Mouse (Mus musculus) lung, embryonic 16.5 days (tissue): Measurements from ENCODE around the gene Parvb. TPM values are rescaled to one million over a fixed set of nuclear protein-coding genes. Genes with fewer than 3 reads are reported as not detected.
A peak's percentile ranks its signal among the peaks of the same experiment; 100 is the strongest.

Source experiments
- ATAC-seq: fragments of 200-750 bp; cut with Nextera tagmentation; 2 replicates; pipeline ENCODE4 v1.8.0; 2017; ENCODE audit warnings: low read depth, mild to moderate bottlenecking, moderate library complexity
- H3K27ac ChIP-seq: fragments of 300-500 bp; sonication (generic); 2 replicates; pipeline ENCODE4 v1.5.1; 2014; ENCODE audit warnings: mild to moderate bottlenecking, control low read depth, low read length
- H3K27me3 ChIP-seq: fragments of 300-500 bp; sonication (generic); 2 replicates; pipeline ENCODE4 v1.6.1; 2014; ENCODE audit warnings: low read depth, low read length, mixed read lengths; ENCODE audit not compliant: control insufficient read depth, insufficient read depth
- H3K36me3 ChIP-seq: fragments of 300-500 bp; sonication (generic); 2 replicates; pipeline ENCODE4 v1.6.1; 2014; ENCODE audit warnings: low read length; ENCODE audit not compliant: control insufficient read depth, insufficient read depth
- H3K4me1 ChIP-seq: fragments of 300-500 bp; sonication (generic); replicated peaks from 2 replicates; pipeline ENCODE4 v1.6.1; 2014; ENCODE audit warnings: low read length, mixed read lengths; ENCODE audit not compliant: control insufficient read depth, insufficient read depth
- H3K4me2 ChIP-seq: fragments of 300-500 bp; sonication (generic); 2 replicates; pipeline ENCODE4 v1.6.1; 2014; ENCODE audit warnings: low read depth, low read length, control low read depth
- H3K4me3 ChIP-seq: fragments of 300-500 bp; sonication (generic); 2 replicates; pipeline ENCODE4 v1.5.1; 2014; ENCODE audit warnings: mild to moderate bottlenecking, low read length, control low read depth
- H3K9ac ChIP-seq: fragments of 300-500 bp; sonication (generic); 2 replicates; pipeline ENCODE4 v1.6.1; 2014; ENCODE audit warnings: low read length, control low read depth
- H3K9me3 ChIP-seq: fragments of 300-500 bp; sonication (generic); 2 replicates; pipeline ENCODE4 v1.6.1; 2016; ENCODE audit warnings: low read length; ENCODE audit not compliant: control insufficient read depth
- WGBS: fragments of 180-500 bp; shearing (Covaris S2); extraction: QIAGEN DNeasy Blood & Tissue Kit; methylation state at CpG from one replicate; pipeline ENCODE4 v1.1.7; 2014; 5-methylcytosine and 5-hydroxymethylcytosine counted together
- polyA plus RNA-seq: library from polyadenylated mRNA; unstranded; fragments of >200 nt; fragmentation: Nextera tagmentation; extraction: Ambion mirVana; gene quantifications from 2 replicates; pipeline ENCODE4 v1.2.1, GENCODE M21; 2015

Parvb gene
- polyA plus RNA-seq, 1 experiment from 2014 or later = 5.2 TPM

- no peaks in the 10 kb centered on the region for H3K27me3 ChIP-seq
- H3K4me1 ChIP-seq = peaks cover 13% of the 10 kb centered on the region
- no peaks in the 10 kb centered on the region for H3K36me3 ChIP-seq
- no peak overlapping the region for H3K4me3 ChIP-seq
- WGBS = 91% methylated on average over 6 of the region's 6 CpGs
- H3K4me2 ChIP-seq = no peak overlapping the region
- no peak overlapping the region for H3K9ac ChIP-seq
- H3K9me3 ChIP-seq = no peaks in the 10 kb centered on the region
- H3K27ac ChIP-seq = no peak overlapping the region
- no peak for ATAC-seq
Measured at GRCm38 (mm10) chr15:84246195-84246594, 14.4 kb downstream of the Parvb start.

GRCm38 (mm10) chr15:84247309-84247708 is 15.5 kb downstream of the Parvb start:
- no peak overlapping the region for H3K4me3 ChIP-seq
- no peak overlapping the region for H3K27ac ChIP-seq
- 96% methylated on average over 3 of the region's 3 CpGs for WGBS
- H3K4me2 ChIP-seq = no peak overlapping the region
- no peak overlapping the region for H3K9ac ChIP-seq
- ATAC-seq = no peak
- no peaks in the 10 kb centered on the region for H3K27me3 ChIP-seq
- peaks cover 15% of the 10 kb centered on the region for H3K4me1 ChIP-seq
- H3K9me3 ChIP-seq = no peaks in the 10 kb centered on the region
- H3K36me3 ChIP-seq = no peaks in the 10 kb centered on the region

DNA sequence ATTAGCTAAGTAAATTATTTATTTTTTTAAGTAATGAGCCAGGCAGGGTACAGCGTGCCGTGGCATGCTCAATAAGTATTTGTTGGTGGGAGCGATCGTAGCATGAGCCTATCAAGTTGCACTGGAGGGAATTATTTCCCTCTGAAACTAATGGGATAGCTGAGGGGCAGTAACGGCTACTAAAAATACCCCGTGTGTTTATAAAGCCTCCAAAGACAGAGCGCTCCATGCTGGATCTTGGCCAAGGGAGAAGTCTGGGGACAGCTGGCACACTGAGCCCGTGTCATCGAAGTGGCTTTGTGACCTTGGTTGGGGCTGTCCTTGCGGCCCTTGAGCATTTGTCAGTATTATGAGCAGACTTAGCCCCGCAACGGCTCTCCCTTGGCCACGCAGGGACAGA is 19.4 kb downstream of the Parvb start:
- Histone ChIP-seq H3K4me1 (peaks cover 14% of the 10 kb centered on the region), H3K9ac (no peak overlapping the region), H3K9me3 (no peaks in the 10 kb centered on the region), H3K4me2 (0 out of 2 replicates have a peak overlapping the region, but pooled peaks have one; percentile 0), H3K4me3 (no peak overlapping the region), H3K27ac (peak overlapping the region; percentile 9; the same call in 1 of the 2 replicates), H3K27me3 (no peaks in the 10 kb centered on the region), H3K36me3 (no peaks in the 10 kb centered on the region)
- WGBS = 37% methylated on average over 13 of the region's 13 CpGs
- ATAC-seq = peak; percentile 82

GRCm38 (mm10) chr15:84252645-84253044 is 20.8 kb downstream of the Parvb start:
- Histone ChIP-seq H3K9ac (no peak overlapping the region), H3K27ac (no peak overlapping the region), H3K27me3 (no peaks in the 10 kb centered on the region), H3K4me2 (no peak overlapping the region), H3K4me3 (no peak overlapping the region), H3K4me1 (peaks cover 14% of the 10 kb centered on the region), H3K9me3 (no peaks in the 10 kb centered on the region), H3K36me3 (no peaks in the 10 kb centered on the region)
- WGBS = 88% methylated on average over 7 of the region's 7 CpGs
- no peak for ATAC-seq

- H3K36me3 ChIP-seq = no peaks in the 10 kb centered on the region
- no peak overlapping the region for H3K9ac ChIP-seq
- no peak overlapping the region for H3K4me2 ChIP-seq
- H3K27ac ChIP-seq = no peak overlapping the region
- WGBS = 30% methylated on average over 11 of the region's 11 CpGs
- H3K9me3 ChIP-seq = no peaks in the 10 kb centered on the region
- ATAC-seq = peak; percentile 32; the same call in 1 of the 2 replicates
- no peaks in the 10 kb centered on the region for H3K27me3 ChIP-seq
- no peak overlapping the region for H3K4me3 ChIP-seq
- peaks cover 14% of the 10 kb centered on the region for H3K4me1 ChIP-seq
Measured at GRCm38 (mm10) chr15:84253757-84254156, 21.9 kb downstream of the Parvb start.

GRCm38 (mm10) chr15:84254387-84254786 is 22.5 kb downstream of the Parvb start:
- no peak for ATAC-seq
- Histone ChIP-seq H3K27ac (no peak overlapping the region), H3K4me3 (no peak overlapping the region), H3K9ac (no peak overlapping the region), H3K4me1 (peaks cover 14% of the 10 kb centered on the region), H3K9me3 (no peaks in the 10 kb centered on the region), H3K4me2 (no peak overlapping the region), H3K27me3 (no peaks in the 10 kb centered on the region), H3K36me3 (no peaks in the 10 kb centered on the region)
- 57% methylated on average over 8 of the region's 8 CpGs for whole genome bisulfite sequencing

DNA sequence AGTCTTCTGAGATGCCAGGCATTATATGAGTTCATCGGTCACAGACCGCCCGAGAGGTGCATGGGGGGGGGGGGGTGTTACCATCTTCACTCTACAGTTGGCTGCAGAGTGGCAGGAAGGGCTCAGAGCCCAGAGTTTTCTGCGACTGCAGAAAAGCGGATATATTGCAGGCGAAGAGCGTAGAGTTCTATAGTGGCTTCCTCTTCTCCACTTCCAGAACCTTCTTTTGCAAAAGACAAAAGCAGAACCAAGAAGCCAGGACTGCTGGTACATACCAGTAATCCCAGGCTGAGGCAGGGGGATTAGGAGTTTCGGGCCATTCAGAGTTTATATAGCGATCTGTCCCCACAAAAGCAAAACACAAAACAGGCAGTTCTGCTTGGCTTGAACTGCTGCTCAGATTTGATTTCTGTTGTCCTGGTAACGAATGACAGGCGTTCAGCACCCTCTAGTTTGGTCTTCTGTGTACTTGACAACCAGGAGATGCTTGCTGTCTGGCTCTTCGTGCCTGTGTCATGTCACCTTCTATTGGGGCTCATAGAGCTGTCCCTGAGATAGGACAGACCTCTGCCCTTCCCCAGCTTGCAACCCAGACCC is 24.5 kb downstream of the Parvb start:
- Histone ChIP-seq H3K4me2 (no peak overlapping the region), H3K9ac (no peak overlapping the region), H3K27me3 (no peaks in the 10 kb centered on the region), H3K4me3 (no peak overlapping the region), H3K36me3 (no peaks in the 10 kb centered on the region), H3K9me3 (no peaks in the 10 kb centered on the region), H3K4me1 (peaks cover 9% of the 10 kb centered on the region), H3K27ac (no peak overlapping the region)
- no peak for ATAC-seq
- WGBS = 80% methylated on average over 12 of the region's 12 CpGs

- H3K27ac ChIP-seq = no peak overlapping the region
- ATAC-seq = no peak
Measured at GRCm38 (mm10) chr15:84256864-84257263, 25.0 kb downstream of the Parvb start.

DNA sequence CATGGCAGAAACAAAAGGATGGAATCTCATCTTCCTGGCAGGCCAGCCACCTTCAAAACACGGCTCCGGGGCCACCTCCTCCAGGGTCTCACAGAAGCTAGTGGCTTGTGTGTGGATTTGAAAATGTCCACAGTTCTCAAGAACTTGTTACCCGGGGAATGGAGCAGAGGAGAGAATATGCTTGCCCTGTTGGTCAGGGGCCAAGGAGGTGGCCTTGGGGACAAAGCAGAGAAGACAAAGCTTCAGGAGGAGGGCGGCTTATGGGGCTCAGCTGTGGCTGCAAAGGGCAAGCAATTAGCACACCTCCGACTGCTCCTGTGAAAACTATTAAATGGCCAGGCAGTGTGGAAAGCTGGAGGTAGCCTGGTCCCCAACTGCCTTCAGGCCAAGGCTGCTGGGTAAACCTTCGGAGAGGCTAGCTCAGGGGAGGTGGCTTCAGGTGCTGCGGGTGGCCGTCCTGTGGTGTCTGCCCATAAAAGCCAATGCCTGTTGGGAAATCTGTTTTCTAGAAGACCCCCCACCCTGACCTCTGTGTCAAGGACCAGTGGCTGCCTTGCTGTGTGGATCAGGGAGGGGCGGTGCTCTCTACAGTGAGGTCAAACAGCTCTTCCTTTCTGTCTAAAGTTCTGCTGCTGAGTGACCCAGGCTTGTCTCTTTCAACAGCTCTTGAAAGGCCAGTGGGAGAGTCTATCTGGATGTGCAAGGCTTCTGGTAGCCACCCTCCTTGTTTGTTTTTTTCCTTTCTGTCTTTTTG is 26.9 kb downstream of the Parvb start:
- H3K4me1 ChIP-seq = peaks cover 4% of the 10 kb centered on the region; the same call in 1 of the 2 replicates
- H3K9ac ChIP-seq = no peak overlapping the region
- WGBS = 79% methylated on average over 9 of the region's 9 CpGs
- no peaks in the 10 kb centered on the region for H3K36me3 ChIP-seq
- no peak overlapping the region for H3K27ac ChIP-seq
- no peak for ATAC-seq
- no peak overlapping the region for H3K4me3 ChIP-seq
- H3K9me3 ChIP-seq = no peaks in the 10 kb centered on the region
- no peaks in the 10 kb centered on the region for H3K27me3 ChIP-seq
- no peak overlapping the region for H3K4me2 ChIP-seq

More at GRCm38 (mm10) chr15:84256864-84257263, 25.0 kb downstream of the Parvb start:
- Histone ChIP-seq H3K4me2 (no peak overlapping the region), H3K4me1 (peaks cover 6% of the 10 kb centered on the region; the same call in 1 of the 2 replicates), H3K9ac (no peak overlapping the region), H3K27me3 (no peaks in the 10 kb centered on the region), H3K36me3 (no peaks in the 10 kb centered on the region), H3K9me3 (no peaks in the 10 kb centered on the region), H3K4me3 (no peak overlapping the region)
- 85% methylated on average over 5 of the region's 5 CpGs for WGBS
